Mouse (Mus musculus) lung, adult 2 months (tissue): Measurements from ENCODE around the gene Higd1c. TPM values are rescaled to one million over a fixed set of nuclear protein-coding genes. Genes with fewer than 3 reads are reported as not detected.
"Not testable (repeated sequence)": the region's sequence is repeated elsewhere in the genome, so short reads cannot be mapped to it uniquely, and the experiment has no call there.

Experiments used
- DNase-seq: peaks from one replicate; pipeline ENCODE4 v3.0.0; 2022
- H3K4me1 ChIP-seq: fragments of 200-500 bp; 2 replicates; pipeline ENCODE4 v1.6.1; 2011; ENCODE audit warnings: low read length; ENCODE audit not compliant: control insufficient read depth, insufficient read depth
- H3K4me3 ChIP-seq: fragments of 200-500 bp; replicated peaks from 2 replicates; pipeline ENCODE3; 2011; ENCODE audit warnings: low read depth, mild to moderate bottlenecking, control low read depth, low read length; ENCODE audit errors: extremely low read depth
- CTCF ChIP-seq: fragments of 200-500 bp; IDR thresholded peaks from 2 replicates; pipeline ENCODE4 v1.5.1; 2011; ENCODE audit warnings: mild to moderate bottlenecking, low read length, control low read depth; ENCODE audit not compliant: insufficient read depth
- POLR2A ChIP-seq: fragments of 200-500 bp; IDR thresholded peaks from 2 replicates; pipeline ENCODE4 v1.6.1; 2011; ENCODE audit warnings: low read depth, mild to moderate bottlenecking, control low read depth, low read length, borderline replicate concordance; ENCODE audit errors: extremely low read depth
- WGBS: fragments of 180-500 bp; shearing (Covaris S2); methylation state at CpG from one replicate; pipeline ENCODE4 v1.1.7; 2018; 5-methylcytosine and 5-hydroxymethylcytosine counted together
- polyA plus RNA-seq: library from polyadenylated mRNA; depleted of rRNA; stranded (reverse); fragments of >200 nt; gene quantifications from 2 replicates; pipeline ENCODE4 v1.2.3, GENCODE M21; 2012

The Higd1c gene
- polyA plus RNA-seq, 1 experiment, result not detected

DNA sequence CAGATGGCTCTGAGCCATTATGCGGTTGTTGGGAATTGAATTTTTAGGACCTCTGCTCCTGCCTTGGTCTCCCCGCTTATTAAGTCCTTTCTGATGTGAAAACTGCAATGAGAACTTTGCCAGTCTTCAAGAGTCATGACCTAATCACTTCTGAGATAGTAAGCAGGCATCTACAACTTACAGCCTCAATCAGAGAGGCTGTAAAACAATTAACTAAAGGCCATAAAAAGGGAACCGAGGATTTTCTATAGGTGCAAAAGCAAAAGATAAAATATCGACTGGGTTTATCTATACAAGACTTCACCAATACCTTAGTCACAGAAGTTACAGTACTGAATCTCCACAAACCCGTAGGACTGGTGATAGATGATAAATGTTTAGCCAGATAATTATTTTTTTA is 8.5 kb upstream of the Higd1c start:
- DNase-seq, result no peak
- TF ChIP-seq POLR2A (no peak), CTCF (no peak)
- Histone ChIP-seq H3K4me1 (no peaks in the 10 kb centered on the region), H3K4me3 (no peak overlapping the region)
- WGBS, result 83% methylated on average over 5 of the region's 5 CpGs

DNA sequence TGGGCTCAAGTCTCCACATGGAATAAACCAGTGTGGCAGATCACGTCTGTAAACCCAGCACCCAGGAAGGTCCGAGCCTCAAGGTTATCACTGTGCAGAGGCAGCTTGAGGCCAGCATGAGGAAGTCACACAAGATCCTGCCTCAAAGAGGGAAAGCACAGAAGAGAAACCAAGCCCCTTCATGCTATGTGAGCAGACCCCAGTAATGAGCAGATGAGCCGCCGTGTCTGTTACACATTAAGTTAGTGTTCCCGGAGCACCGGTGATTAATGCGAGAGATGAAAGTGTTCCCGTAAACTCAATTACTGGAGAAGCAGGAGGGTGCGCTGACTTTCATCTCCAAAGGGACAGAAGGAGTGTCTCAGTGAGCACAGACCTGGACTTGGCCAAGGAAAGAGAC is 1.6 kb downstream of the Higd1c start:
- H3K4me1 ChIP-seq, result not testable (repeated sequence)
- WGBS, result 69% methylated on average over 9 of the region's 9 CpGs

DNA sequence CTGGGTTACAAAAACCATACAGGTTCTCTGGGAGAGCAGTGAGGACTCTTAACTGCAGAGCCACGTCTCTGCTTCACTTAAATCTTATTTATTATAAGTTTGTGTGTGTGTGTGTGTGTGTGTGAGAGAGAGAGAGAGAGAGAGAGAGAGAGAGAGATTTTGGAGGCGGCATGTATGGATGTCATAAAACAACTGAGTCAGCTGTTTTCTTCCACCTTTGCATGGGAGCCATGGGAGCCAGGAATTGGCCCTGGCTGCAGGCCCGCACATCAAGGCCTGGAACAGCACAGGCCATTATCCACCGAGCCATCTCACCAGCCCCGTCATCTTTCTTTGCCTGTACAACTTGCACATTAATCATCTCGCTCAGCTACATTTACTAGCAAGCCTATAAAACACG is 2.8 kb downstream of the Higd1c start:
- no peak for TF ChIP-seq CTCF
- WGBS, result 73% methylated on average over 7 of the region's 7 CpGs
- no peak for DNase-seq
- Histone ChIP-seq H3K4me1 (no peaks in the 10 kb centered on the region), H3K4me3 (no peak overlapping the region)

More for the DNA sequence above, 1.6 kb downstream of the Higd1c start:
- not testable (repeated sequence) for DNase-seq, H3K4me3 ChIP-seq

DNA sequence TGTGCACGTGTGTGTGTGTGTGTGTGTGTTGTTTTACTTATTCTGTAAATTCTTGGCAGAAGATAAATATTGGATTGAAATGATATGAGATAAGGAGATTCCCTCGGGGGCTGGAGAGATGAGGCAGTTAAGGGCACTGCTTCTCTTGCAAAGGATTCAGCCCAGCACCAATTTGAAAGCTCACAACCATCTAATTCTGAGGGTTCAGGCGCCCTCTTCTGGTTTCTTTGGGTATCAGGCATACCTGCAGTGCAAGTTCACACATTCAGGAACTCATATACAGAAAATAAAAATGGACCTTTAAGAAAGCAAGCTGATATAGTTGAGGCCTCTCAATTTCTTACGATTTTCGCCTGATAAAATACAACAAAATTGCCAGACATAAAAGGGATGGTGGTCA is 10.7 kb downstream of the Higd1c start:
- 30% methylated on average over 5 of the region's 5 CpGs for WGBS

DNA sequence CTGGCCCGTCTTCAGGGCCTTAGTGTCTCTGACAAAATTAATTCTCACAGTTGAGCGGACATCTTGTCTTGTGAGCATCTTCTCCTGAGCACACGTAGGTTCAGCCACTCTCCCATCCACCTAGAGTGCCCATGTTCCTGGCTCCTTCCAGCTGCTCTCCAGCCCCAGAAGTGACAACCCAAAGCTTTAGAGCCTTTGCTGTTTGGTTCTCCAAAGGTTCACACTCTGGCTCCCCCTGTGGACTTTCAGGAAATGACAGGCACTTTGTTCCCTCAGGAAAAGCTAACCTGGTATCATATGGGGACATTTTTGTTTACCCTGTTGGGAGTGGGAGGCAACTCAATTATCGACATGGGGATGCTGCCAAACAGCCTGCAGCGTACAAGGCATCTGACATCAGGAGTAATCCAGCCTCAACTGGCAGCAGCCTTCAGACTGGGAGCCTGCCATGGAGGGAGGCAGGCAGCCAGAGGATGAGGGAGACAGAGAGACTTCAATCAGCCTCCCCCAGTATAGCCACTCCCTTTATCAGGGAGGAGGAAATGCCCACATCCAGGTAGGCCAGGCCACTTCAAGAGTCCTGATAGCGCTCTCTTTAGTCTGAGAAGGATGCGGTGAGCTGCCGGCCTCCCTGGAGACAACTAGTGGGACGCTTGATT is 13.6 kb downstream of the Higd1c start:
- DNase-seq, H3K4me1 ChIP-seq, H3K4me3 ChIP-seq: not testable (repeated sequence)
- WGBS, result 45% methylated on average over 4 of the region's 9 CpGs

More for the DNA sequence above, 10.7 kb downstream of the Higd1c start:
- peak; percentile 44 for DNase-seq
- 0 out of 2 replicates have a peak, but pooled peaks have one; percentile 9 for TF ChIP-seq CTCF
- no peak for TF ChIP-seq POLR2A
- Histone ChIP-seq H3K4me1 (no peaks in the 10 kb centered on the region), H3K4me3 (no peak overlapping the region)

DNA sequence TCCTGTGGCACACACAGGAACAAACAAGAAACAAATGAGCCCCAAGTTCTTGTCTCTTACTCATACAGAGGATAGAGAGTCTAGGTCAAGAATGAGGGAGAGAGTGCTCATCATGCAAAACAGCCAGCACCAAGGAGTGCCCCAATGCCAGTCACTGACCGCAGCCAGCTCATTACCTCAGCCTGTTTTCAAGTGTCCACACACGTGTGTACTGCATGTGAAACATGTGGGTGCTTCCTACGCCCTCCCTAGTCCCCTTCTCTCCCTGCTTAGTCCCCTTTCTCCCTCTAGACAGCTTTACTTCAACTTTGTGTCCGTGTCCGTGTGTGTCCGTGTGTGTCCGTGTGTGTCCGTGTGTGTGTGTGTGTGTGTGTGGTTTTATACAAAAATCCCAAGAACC is 15.3 kb downstream of the Higd1c start:
- Histone ChIP-seq H3K4me1 (no peaks in the 10 kb centered on the region), H3K4me3 (no peak overlapping the region)
- TF ChIP-seq POLR2A (no peak), CTCF (no peak)
- WGBS, result 73% methylated on average over 8 of the region's 8 CpGs
- no peak for DNase-seq

DNA sequence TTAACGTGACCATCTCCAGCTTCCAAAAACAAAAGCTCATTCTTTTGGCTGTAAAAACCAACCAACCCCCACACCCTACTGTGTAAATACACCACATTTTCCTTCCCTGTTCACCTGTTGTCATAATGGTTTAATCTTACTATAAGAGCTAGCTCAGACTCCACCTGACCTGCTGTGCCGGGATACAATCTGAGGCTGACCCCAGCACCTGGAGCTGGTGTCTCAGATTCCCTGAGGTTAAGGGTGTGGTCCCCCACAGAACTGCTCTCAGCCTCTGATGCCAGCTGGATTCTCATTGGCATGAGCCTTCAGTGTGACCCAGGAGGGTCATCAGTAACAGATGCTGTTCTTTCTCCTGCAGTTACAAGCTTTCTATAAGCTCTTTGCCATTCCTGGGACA is 15.8 kb downstream of the Higd1c start:
- Histone ChIP-seq H3K4me1 (no peaks in the 10 kb centered on the region), H3K4me3 (no peak overlapping the region)
- no peak for DNase-seq
- TF ChIP-seq CTCF, result no peak
- no peak for TF ChIP-seq POLR2A
- 61% methylated on average over 2 of the region's 2 CpGs for WGBS

DNA sequence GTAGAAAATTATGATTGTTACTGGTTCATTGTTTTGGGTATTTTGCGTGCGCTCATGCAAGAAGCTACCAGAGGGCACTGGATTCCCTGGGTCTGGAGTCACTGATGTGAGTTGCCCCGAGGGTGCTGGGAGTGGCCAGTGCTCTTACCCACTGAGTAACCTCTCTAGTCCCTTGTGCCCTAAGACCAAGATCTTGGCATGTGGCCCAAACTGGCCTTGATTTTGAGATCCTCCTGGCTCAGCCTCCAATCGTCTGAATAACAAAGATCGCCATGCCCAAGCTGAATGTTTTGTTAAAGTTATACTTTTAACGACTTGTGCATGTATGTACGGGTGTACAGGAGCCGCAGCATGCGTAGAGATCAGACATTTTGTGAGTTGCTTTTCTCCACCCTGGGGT is 21.4 kb downstream of the Higd1c start:
- 86% methylated on average over 9 of the region's 9 CpGs for WGBS
- TF ChIP-seq CTCF (no peak), POLR2A (no peak)

DNA sequence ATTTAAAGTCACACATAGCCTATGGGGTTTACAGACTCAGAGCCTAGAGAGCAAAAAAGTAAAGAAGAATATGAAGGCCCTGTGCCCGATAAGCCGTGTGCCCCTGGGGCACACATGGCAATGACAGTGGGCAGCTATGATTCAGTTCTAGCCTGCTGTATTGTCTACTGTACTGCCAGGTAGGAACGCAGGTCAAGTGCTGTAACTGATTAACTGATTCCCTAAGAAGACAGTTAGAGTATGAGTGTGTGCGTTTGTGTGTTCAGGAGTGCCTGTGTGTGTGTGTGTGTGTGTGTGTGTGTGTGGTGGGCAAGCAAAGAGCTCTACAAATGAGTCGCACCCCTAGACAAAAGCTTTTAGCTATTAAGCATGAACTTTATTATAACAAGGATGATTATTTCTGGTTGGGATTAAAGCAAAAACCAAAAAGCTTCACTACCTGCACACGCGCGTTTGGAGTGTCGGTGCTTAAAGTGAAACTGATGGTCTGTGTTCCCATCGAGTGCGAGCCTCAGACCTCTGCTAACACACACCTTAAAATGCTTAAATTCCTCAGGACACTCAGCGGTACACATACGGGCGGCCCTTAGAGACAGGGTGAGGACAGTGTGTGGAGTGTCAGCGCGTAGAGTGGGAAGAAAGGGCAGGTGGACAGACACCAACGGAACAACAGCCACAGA is 23.3 kb downstream of the Higd1c start:
- 72% methylated on average over 17 of the region's 17 CpGs for WGBS
- peak; percentile 34 for DNase-seq
- Histone ChIP-seq H3K4me3 (no peak overlapping the region), H3K4me1 (peaks cover 3% of the 10 kb centered on the region; the same call in 1 of the 2 replicates)
- no peak for TF ChIP-seq POLR2A
- TF ChIP-seq CTCF, result no peak

More for the DNA sequence above, 21.4 kb downstream of the Higd1c start:
- Histone ChIP-seq H3K4me3 (no peak overlapping the region), H3K4me1 (peaks cover 3% of the 10 kb centered on the region; the same call in 1 of the 2 replicates)
- no peak for DNase-seq

DNA sequence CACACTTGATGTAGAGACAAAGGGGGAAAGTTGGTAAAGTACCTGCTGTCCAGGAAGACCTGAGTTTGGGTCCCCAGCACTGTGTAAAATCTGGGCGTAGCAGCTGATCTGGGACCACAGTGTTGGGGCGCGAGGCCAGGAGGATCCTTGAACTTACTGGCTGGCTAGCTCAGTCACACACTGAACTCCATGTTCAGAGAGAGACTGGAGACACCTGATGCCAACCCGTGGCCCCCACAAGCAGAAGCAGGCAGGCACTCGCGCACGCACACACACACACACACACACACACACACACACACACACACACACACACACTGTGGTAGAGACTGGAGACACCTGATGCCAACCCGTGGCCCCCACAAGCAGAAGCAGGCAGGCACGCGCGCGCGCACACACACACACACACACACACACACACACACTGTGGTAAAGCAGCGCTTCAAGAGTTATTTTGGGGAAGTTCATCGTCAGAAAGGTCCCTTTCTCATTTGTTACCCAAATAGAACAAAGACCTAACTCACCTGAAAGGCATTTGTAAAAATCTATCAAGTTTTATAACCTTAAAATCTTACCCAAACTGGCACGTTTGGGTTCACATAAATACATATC is 24.0 kb downstream of the Higd1c start:
- TF ChIP-seq CTCF, result no peak
- TF ChIP-seq POLR2A, result no peak
- Histone ChIP-seq H3K4me1 (peaks cover 3% of the 10 kb centered on the region; the same call in 1 of the 2 replicates), H3K4me3 (no peak overlapping the region)
- WGBS, result 69% methylated on average over 16 of the region's 16 CpGs
- no peak for DNase-seq
